Mouse (Mus musculus): ENCODE data around the gene Ccdc183. TPM values are rescaled to one million over a fixed set of nuclear protein-coding genes. Genes with fewer than 3 reads are reported as not detected.

Gene Ccdc183
- total RNA-seq, 2 experiments from 2014 or later = not detected

DNA sequence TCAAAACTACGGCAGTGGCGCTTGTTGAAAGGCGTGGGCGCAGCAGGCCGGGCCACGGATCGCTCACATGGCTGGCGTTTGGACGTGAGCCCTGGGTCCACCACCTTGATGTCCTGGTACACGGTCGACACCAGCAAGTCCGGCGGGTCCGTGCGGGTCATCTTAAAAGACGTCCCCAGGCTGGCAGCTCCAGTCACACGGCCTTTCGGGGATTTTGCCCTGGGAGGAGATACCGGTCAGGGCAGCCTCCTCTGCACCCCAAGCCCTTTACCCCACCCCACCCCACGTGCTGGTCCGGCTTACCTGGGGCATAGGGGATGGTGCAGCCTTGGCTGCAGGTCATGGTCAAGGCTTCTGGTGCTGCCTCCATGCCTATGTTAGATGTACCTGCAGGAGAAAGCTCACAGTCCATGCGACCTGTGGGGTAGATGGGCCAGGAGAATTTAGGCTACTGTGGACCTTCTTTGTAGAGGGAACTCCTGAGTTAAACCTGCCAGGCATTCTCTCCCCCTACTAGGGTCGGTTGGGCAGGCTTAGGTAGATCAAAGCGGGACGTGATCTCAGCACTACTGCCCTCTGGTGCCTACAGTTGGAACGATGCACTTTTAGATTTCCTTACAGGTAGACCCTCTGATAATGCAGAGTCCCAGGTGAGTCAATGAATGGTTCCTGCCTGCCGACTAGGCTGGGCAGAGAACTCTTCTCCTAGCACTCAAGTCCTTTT is 37.6 kb downstream of the Ccdc183 start:
- no peak for ATAC-seq (replicated peaks; ENCODE audit: low FRiP score, low TSS enrichment, poor library complexity, severe bottlenecking)

DNA sequence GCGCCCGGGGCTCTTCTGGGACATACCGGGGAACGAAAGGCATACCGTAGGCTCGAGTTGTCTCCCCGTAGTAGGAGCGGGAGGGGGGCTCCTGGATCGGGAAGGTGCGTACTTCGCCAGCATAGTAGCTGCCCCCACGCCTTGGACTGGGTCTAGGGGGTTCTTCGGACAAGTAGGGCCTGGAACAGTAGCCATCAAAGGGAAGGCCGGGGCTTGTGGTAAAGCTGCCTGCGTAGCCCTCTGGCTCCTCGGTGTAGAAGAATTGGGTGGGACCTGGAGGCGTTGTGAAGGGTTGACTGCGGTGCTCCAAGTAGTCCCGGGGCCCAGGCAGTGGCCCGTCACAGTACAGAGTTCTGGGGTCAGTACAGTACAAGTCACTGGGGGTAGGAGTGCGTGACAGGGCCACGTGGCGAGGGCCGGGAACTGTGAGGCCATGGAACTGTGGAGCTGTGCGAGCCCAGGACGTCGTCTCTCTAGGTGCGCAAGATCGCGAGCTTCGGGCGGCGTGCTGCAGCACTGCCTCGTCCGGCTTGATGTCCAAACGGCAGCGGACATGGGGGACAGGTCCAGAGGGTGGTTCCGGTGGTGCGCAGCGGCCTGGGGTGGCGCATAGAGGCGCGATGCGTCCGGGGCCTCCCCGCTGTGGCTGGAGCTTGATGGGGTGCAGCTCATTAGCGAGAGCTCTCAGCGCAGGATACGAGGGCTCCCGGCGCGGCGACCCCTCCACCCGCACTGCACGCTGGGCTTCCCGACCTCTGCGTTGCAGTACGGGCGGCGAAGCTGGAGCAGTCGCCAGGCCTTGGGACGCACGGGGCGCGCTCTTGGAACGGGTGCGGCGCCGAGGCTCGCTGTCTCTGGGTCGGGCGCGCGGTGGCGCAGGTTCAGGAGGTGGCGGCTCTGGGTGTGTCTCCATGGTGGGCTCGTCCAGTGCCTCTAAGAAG is 38.4 kb downstream of the Ccdc183 start:
- no peak for ATAC-seq (replicated peaks; ENCODE audit: low FRiP score, low TSS enrichment, poor library complexity, severe bottlenecking)

- ATAC-seq (replicated peaks; ENCODE audit: low FRiP score, low TSS enrichment, poor library complexity, severe bottlenecking) = no peak
These were observed 39.3 kb downstream of the Ccdc183 start for GRCm38 (mm10) chr2:25577951-25578795.

DNA sequence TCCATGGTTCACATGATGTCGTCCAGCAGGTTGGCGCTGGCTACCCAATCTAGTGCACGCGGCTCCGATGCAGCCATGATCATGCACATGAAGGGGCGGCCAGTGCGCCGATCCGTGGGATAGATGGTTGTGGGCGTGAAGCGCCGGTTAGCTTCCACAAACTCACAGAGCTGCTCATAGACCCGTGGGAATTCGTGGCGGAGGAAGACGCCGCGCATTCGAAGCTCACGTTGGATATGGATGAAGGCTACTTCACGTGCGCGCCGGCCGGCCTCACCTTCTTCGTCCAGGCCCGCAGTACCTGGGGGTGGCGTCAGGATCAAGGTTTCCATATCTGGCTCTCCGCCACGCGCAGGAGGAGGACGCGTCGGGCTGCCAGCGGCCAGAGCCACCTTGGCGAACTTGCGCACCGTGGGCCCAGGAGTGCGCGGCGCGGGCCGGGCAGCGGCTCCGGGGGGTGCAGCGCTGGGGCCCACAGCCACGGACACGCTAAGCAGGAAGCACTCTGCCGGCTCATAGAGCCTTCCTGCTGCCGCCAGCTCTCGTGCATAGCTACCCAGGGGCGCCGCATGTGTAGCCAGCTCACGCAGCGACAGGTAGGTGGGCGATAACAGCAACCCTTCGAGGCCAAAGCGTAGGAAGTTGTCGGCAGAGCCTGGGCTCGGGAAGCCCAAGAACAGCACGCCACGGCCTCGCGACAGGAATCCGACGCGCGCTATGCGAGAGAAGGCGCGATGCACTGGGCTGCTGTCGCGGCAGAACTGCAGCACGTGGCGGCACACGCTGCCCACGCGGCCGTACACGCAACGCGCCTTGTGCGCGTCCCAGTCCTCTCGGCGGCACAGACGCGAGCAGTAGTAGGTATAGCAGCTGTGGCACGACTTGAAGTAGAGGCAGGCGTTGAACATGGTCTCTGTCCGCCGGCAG is 40.2 kb downstream of the Ccdc183 start:
- no peak for ATAC-seq (replicated peaks; ENCODE audit: low FRiP score, low TSS enrichment, poor library complexity, severe bottlenecking)

GRCm38 (mm10) chr2:25576028-25576850 is 41.2 kb downstream of the Ccdc183 start:
- ATAC-seq (replicated peaks; ENCODE audit: low FRiP score, low TSS enrichment, poor library complexity, severe bottlenecking) = no peak

DNA sequence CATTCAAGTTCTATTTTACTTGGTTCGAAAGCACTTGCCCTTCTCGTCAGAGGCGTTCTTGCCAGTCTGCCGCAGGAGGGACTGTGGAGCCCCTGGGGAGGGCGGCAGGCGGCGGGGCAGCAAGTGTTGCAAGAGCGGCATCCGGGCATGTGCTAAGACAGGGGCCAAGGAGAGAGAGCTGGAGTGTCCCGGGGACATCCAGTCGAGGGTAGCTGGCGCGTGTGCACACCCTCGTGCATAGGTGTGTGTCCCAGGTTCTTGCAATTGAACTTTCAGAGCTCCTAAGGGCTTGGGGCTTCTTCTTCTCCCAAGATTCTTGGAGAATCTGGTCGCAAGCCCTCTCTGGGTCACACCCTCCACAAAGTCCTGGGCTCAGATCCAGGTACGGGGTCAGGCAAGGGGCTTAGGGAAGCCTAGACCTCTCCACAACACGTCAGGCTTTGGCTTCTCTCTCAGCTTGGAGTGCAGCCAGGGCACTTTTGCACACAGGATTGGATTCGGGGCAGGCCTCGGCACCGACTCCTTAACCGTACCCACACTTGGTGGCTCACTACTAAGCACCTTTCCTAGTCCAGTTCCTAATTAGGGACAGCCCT is 41.9 kb downstream of the Ccdc183 start:
- ATAC-seq (replicated peaks; ENCODE audit: low FRiP score, low TSS enrichment, poor library complexity, severe bottlenecking) = no peak

GRCm38 (mm10) chr2:25574579-25575431 is 42.7 kb downstream of the Ccdc183 start, which contains the start of the genes Mamdc4 and Phpt1:
Gene Mamdc4, minus strand, starts transcription at chr2:25574845.
Gene Phpt1, minus strand, starts transcription at chr2:25575224.
- ATAC-seq (replicated peaks; ENCODE audit: low FRiP score, low TSS enrichment, poor library complexity, severe bottlenecking) = peak; percentile 92

GRCm38 (mm10) chr2:25574136-25574535 is 43.3 kb downstream of the Ccdc183 start:
- ATAC-seq (replicated peaks; ENCODE audit: low FRiP score, low TSS enrichment, poor library complexity, severe bottlenecking) = no peak

DNA sequence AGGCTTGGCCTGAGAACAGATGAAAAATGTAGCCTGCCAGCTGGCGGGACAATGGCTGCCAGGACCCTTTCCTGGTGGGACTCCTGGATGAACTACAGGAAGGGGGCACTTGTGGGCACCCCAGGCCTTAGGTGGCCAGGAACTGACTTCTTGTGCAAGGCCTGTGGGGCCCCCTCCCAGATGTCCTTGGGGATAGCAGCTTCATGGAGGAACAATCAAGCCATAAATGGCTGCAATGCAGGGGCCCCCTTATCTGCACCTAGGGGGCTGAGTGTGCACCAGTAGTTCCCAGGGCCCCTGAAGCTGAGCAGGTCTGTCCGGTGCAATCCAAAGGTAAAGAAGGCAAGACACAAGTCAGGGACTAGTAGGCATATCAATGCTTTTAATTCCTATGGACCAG is 44.4 kb downstream of the Ccdc183 start:
- ATAC-seq (replicated peaks; ENCODE audit: low FRiP score, low TSS enrichment, poor library complexity, severe bottlenecking) = no peak

DNA sequence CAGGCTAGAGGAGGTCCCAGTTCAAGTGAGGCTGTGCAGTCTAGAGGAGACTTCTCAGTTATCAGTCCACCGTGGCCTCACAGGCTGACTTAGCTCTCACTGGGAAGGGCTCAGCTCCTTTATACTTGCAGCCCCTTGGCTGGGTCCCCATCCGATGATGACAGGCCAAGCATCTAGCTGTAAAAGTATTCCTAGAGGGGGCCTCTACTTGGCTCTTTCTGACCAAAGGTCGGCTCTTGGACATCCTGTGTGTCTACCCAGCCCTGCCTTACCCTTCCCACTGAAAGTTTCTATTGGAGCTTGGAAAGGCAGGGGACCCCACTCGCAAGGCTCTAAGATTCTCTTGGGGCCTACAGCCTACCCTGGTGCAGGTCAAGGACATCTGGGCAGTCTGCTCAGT is 46.3 kb downstream of the Ccdc183 start:
- ATAC-seq (replicated peaks; ENCODE audit: low FRiP score, low TSS enrichment, poor library complexity, severe bottlenecking) = no peak

- ATAC-seq (replicated peaks; ENCODE audit: low FRiP score, low TSS enrichment, poor library complexity, severe bottlenecking) = no peak
These were observed 48.2 kb downstream of the Ccdc183 start for GRCm38 (mm10) chr2:25569323-25569722.

DNA sequence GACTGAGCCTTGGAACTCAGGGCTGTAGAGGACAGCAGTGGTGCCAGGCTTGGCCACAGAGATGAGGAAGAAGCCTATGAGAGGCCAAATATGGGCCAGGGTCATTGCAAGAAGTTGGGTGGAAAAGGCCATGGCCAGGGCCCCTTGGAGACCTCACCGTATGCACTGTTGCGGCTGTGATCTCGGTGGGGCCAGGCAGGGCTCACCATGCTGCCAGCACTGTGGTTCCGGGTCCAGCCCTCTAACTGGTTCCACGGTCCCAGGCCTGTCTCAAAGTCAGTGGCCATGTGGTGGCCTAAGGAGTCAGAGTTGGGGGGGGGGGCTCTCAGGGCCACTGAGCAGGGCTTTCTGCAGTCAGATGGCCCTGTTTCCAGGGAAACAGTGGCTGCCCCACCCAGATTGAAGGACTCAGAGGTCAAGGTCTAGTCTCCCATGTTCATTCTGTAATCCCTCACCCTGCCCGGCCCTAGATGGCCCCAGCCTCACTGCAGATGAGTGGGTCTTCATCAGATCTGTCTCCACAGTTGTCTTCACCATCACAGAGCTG is 48.9 kb downstream of the Ccdc183 start:
- ATAC-seq (replicated peaks; ENCODE audit: low FRiP score, low TSS enrichment, poor library complexity, severe bottlenecking) = no peak

DNA sequence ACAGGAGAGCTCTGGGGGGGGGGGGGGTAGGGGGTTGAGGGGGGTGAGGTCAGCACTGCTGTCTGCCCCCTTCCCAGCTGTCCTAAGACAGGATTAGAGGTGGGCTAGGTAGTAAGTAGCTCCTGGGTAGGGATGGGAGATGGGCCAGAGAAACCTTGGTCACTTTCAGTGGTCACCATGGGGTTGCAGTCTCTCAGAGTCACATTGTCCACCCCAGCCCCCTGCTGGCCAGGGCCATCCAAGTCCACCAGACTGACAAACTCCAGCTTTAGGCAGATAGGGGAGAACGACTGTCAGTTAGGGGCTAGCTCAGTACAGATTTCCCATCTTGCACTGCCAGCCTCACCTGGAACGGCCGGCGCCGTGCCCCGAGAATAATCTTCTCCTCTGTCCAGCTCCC is 50.9 kb downstream of the Ccdc183 start:
- ATAC-seq (replicated peaks; ENCODE audit: low FRiP score, low TSS enrichment, poor library complexity, severe bottlenecking) = no peak

GRCm38 (mm10) chr2:25565741-25566140 is 51.7 kb downstream of the Ccdc183 start:
- ATAC-seq (replicated peaks; ENCODE audit: low FRiP score, low TSS enrichment, poor library complexity, severe bottlenecking) = no peak

DNA sequence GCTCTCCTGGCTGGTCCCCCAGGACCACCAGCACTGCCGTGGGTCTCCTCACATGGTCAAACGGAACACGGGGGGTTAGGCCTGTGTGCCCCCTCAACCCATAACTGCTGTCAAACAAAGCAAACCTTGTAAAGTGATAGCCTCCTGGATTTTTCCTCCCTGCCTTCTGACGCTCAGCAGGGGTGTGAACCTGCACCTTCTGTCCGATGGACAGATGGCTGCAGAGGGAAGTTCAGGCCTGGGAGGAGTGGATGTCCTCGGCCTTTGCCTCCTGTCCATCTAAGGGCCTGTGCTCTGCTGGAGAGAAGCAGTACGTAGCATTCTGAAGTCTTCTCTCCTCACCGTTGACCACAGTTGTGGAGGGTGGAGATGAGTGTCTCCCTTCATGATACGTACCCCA is 55.5 kb downstream of the Ccdc183 start:
- no peak for ATAC-seq (replicated peaks; ENCODE audit: low FRiP score, low TSS enrichment, poor library complexity, severe bottlenecking)

- ATAC-seq (replicated peaks; ENCODE audit: low FRiP score, low TSS enrichment, poor library complexity, severe bottlenecking) = no peak
These were observed 56.9 kb downstream of the Ccdc183 start for GRCm38 (mm10) chr2:25560551-25560950.
